Mouse (Mus musculus) erythroblast, embryonic 14.5 days (primary cell): ENCODE measurements around the gene 9430097D07Rik.

Source experiments
- GATA1 ChIP-seq: IDR thresholded peaks from 2 replicates; pipeline ENCODE4 v1.6.1; 2012; ENCODE audit warnings: low read length, inconsistent platforms, mixed read lengths
- TAL1 ChIP-seq: IDR thresholded peaks from 3 replicates; pipeline ENCODE4 v1.6.1; 2012; ENCODE audit warnings: low read length, inconsistent platforms, mixed read lengths

GRCm38 (mm10) chr2:32537941-32538340 lies 37.5 kb downstream of the 9430097D07Rik start:
- no peak for TF ChIP-seq GATA1
- TF ChIP-seq TAL1: no peak
